Mouse (Mus musculus): ENCODE data around the gene Adcy7. TPM values are rescaled to one million over a fixed set of nuclear protein-coding genes. Genes with fewer than 3 reads are reported as not detected.
A peak's percentile ranks its signal among the peaks of the same experiment; 100 is the strongest.

Gene Adcy7
- polyA plus RNA-seq, 1 experiment from 2014 or later, result 3.8 TPM

DNA sequence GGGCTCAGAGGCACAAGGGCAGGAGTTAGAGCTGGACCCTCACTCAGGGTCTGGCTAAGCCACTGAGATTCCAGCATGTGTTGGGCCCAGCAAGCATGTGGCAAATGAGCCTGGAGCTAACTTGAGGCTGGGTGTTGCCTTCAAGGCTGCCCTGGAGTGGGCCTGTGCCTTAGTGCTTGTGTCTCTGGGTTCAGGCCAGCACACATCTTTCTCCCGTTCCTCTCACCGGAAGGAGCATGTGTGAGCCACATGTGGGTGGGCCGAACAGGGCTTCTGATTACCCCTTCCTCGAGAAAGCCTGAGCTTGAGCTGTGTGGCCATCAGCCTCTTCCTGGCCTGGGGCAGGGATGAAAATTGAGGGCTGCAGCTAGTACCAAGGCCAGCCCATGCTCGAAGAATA lies 45.1 kb downstream of the Adcy7 start:
- H3K4me1 ChIP-seq (replicated peaks), result peaks cover 16% of the 10 kb centered on the region
- no peak overlapping the region for H3K4me3 ChIP-seq
- WGBS, result 73% methylated on average over 5 of the region's 5 CpGs
- H3K9ac ChIP-seq, result no peak overlapping the region
- H3K27ac ChIP-seq (ENCODE audit: poor library complexity, severe bottlenecking), result no peak overlapping the region
- no peaks in the 10 kb centered on the region for H3K36me3 ChIP-seq
- no peaks in the 10 kb centered on the region for H3K9me3 ChIP-seq (replicated peaks)
- H3K27me3 ChIP-seq (replicated peaks), result peaks cover 15% of the 10 kb centered on the region
- no peak overlapping the region for H3K4me2 ChIP-seq
- no peak for ATAC-seq (ENCODE audit: insufficient number of reproducible peaks, low FRiP score)

DNA sequence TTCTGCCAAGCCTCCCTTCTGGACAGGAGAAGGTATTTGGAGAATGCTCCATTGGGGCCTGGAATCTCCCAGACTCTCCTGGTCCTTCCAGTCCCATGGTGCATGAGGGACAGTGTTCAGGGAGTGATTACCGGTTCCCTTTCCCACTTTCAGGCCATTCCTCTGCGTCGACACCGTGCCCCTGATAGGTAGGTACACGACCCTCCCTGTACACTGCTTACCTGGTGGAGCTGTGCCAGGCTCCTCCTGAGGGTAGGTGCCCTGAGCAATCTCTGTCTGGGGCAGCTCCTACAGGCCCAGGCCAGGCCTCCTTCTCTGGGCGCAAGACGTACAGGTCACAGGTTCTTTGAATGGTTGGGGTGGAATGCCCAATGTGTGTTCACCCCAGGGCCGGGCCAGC lies 45.9 kb downstream of the Adcy7 start:
- WGBS, result 77% methylated on average over 8 of the region's 8 CpGs

DNA sequence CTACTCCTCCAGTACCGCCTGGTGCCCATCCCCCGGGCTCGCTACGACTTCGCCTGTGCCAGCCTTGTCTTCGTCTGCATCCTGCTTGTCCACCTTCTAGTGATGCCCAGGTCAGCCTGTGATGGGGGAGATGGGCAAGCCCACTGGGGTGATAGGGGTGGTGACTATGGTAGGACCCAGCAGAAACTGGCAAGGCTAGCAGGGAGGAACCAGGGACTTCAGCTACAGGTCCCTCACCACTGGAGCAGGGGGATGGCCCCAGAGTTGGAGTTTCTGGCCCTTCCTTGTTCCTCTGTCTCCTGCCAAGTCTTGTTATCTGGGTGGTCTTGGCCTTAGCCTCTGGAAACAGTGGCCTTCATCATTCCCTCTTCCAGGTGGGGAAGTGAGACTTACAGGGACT lies 47.9 kb downstream of the Adcy7 start:
- 85% methylated on average over 6 of the region's 6 CpGs for WGBS
- H3K4me2 ChIP-seq, result no peak overlapping the region
- no peak for ATAC-seq (ENCODE audit: insufficient number of reproducible peaks, low FRiP score)

More for the DNA sequence above, 45.9 kb downstream of the Adcy7 start:
- Histone ChIP-seq H3K4me1 (replicated peaks) (peaks cover 14% of the 10 kb centered on the region), H3K9me3 (replicated peaks) (no peaks in the 10 kb centered on the region), H3K4me2 (no peak overlapping the region), H3K27ac (ENCODE audit: poor library complexity, severe bottlenecking) (no peak overlapping the region), H3K27me3 (replicated peaks) (peaks cover 9% of the 10 kb centered on the region; the same call in 1 of the 2 replicates), H3K4me3 (no peak overlapping the region), H3K36me3 (no peaks in the 10 kb centered on the region), H3K9ac (no peak overlapping the region)
- ATAC-seq (ENCODE audit: insufficient number of reproducible peaks, low FRiP score), result no peak

DNA sequence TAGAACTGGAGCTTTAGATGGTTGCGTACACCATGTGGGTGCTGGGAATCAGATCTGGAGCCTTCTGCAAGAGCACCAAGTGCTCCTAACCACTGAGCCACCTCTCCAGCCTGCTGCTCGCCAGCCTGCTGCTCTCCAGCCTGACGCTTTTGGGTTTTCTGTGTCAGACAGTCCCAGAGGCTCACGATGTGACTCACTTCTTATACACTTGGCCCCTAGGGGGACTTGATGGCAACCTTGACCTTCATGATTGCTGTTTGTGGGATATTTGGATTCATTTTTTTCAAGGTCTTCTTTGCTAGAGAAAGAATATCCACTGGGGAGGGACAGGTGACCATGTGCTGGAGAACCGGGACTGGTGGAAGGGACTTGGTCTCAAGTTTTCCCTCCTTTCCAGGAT lies 49.2 kb downstream of the Adcy7 start:
- Histone ChIP-seq H3K4me2 (no peak overlapping the region), H3K27me3 (replicated peaks) (no peaks in the 10 kb centered on the region), H3K9me3 (replicated peaks) (no peaks in the 10 kb centered on the region), H3K4me1 (replicated peaks) (peaks cover 19% of the 10 kb centered on the region), H3K9ac (no peak overlapping the region), H3K4me3 (no peak overlapping the region), H3K36me3 (peaks cover 22% of the 10 kb centered on the region), H3K27ac (ENCODE audit: poor library complexity, severe bottlenecking) (no peak overlapping the region)
- ATAC-seq (ENCODE audit: insufficient number of reproducible peaks, low FRiP score), result no peak
- 86% methylated on average over 5 of the region's 5 CpGs for WGBS

More for the DNA sequence above, 47.9 kb downstream of the Adcy7 start:
- H3K9me3 ChIP-seq (replicated peaks), result no peaks in the 10 kb centered on the region
- H3K27ac ChIP-seq (ENCODE audit: poor library complexity, severe bottlenecking), result no peak overlapping the region
- H3K9ac ChIP-seq, result no peak overlapping the region
- peaks cover 18% of the 10 kb centered on the region for H3K4me1 ChIP-seq (replicated peaks)
- no peaks in the 10 kb centered on the region; the same call in 1 of the 2 replicates for H3K27me3 ChIP-seq (replicated peaks)
- no peak overlapping the region for H3K4me3 ChIP-seq
- peaks cover 10% of the 10 kb centered on the region for H3K36me3 ChIP-seq

DNA sequence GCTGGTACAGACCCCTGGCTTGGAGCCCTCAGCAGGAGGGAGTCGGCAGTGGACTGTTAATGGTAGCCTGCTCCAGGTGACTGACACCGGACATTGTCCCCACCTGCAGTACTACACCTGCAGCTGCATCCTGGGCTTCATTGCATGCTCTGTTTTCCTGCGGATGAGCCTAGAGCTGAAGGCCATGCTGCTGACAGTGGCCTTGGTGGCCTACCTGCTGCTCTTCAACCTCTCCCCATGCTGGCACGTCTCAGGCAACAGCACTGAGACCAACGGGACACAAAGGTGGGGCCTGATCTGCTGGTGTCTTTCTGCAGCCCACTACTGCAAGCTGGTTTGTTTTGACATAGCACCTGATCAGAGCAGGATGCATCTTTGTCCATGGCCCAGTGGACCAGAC lies 51.3 kb downstream of the Adcy7 start:
- Histone ChIP-seq H3K27ac (ENCODE audit: poor library complexity, severe bottlenecking) (no peak overlapping the region), H3K36me3 (peaks cover 39% of the 10 kb centered on the region)
- 87% methylated on average over 5 of the region's 5 CpGs for WGBS

DNA sequence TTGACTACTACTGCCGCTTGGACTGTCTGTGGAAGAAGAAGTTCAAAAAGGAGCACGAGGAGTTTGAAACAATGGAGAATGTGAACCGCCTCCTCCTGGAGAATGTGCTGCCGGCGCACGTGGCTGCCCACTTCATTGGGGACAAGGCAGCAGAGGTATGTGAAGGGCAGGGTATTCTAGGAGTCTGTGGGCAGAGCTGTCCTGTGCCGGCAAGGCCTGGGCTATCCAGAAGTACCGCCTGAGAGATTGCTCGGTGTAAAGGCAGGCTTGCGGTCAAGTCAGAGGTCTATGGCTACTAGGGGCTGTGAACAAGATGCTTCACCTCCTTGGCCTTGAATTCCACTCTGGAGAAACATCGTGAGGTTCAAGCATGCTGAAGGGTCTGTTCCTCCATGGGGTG lies 52.6 kb downstream of the Adcy7 start:
- 84% methylated on average over 11 of the region's 11 CpGs for WGBS
- H3K27ac ChIP-seq (ENCODE audit: poor library complexity, severe bottlenecking), result no peak overlapping the region
- H3K4me2 ChIP-seq, result no peak overlapping the region
- H3K9ac ChIP-seq, result no peak overlapping the region
- peaks cover 48% of the 10 kb centered on the region for H3K36me3 ChIP-seq
- H3K27me3 ChIP-seq (replicated peaks), result no peaks in the 10 kb centered on the region
- no peak overlapping the region for H3K4me3 ChIP-seq
- ATAC-seq (ENCODE audit: insufficient number of reproducible peaks, low FRiP score), result no peak
- H3K9me3 ChIP-seq (replicated peaks), result no peaks in the 10 kb centered on the region
- H3K4me1 ChIP-seq (replicated peaks), result peaks cover 10% of the 10 kb centered on the region

More for the DNA sequence above, 51.3 kb downstream of the Adcy7 start:
- Histone ChIP-seq H3K4me1 (replicated peaks) (peaks cover 10% of the 10 kb centered on the region), H3K9ac (no peak overlapping the region), H3K4me3 (no peak overlapping the region), H3K4me2 (no peak overlapping the region), H3K9me3 (replicated peaks) (no peaks in the 10 kb centered on the region), H3K27me3 (replicated peaks) (no peaks in the 10 kb centered on the region)
- no peak for ATAC-seq (ENCODE audit: insufficient number of reproducible peaks, low FRiP score)

DNA sequence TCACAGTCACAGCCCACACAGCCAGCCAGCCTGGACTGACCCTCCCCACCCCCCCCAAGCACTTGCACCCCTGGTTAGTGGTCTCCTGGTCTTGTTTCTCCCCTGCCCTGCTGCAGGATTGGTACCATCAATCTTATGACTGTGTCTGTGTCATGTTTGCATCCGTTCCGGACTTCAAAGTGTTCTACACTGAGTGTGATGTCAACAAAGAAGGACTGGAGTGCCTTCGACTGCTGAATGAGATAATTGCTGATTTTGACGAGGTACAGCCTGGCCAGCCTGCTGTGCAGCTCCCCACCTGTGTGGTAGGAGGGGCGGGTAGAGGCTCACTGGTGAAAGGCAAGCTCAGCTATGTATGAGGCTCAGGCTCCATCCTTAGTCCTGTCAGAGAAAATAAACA lies 53.0 kb downstream of the Adcy7 start:
- H3K27me3 ChIP-seq (replicated peaks), result no peaks in the 10 kb centered on the region
- H3K4me2 ChIP-seq, result no peak overlapping the region
- H3K9ac ChIP-seq, result no peak overlapping the region
- 48% methylated on average over 5 of the region's 5 CpGs for WGBS
- H3K27ac ChIP-seq (ENCODE audit: poor library complexity, severe bottlenecking), result no peak overlapping the region
- no peak overlapping the region for H3K4me3 ChIP-seq
- H3K4me1 ChIP-seq (replicated peaks), result peaks cover 10% of the 10 kb centered on the region
- ATAC-seq (ENCODE audit: insufficient number of reproducible peaks, low FRiP score), result no peak
- H3K9me3 ChIP-seq (replicated peaks), result no peaks in the 10 kb centered on the region
- H3K36me3 ChIP-seq, result peaks cover 53% of the 10 kb centered on the region

DNA sequence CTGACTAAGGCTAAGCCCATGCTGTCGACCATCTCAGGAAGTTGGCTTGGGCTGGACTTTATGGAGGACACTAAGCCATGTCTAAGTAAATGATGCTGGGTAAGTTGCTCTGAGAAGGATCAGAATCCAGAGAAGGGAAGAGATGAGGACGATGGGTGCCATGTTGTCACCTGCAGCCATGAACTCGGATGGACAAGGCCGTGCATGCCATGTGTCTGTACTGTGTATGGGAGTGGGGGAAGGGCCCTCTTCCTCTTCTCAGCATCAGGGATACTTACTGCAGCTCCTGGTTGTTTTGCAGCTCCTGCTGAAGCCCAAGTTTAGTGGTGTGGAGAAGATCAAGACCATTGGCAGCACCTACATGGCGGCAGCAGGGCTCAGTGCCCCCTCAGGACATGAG lies 53.6 kb downstream of the Adcy7 start:
- Histone ChIP-seq H3K4me1 (replicated peaks) (peaks cover 10% of the 10 kb centered on the region), H3K36me3 (peaks cover 56% of the 10 kb centered on the region), H3K9me3 (replicated peaks) (no peaks in the 10 kb centered on the region), H3K4me2 (no peak overlapping the region), H3K27me3 (replicated peaks) (no peaks in the 10 kb centered on the region), H3K4me3 (no peak overlapping the region), H3K9ac (no peak overlapping the region), H3K27ac (ENCODE audit: poor library complexity, severe bottlenecking) (no peak overlapping the region)
- WGBS, result 90% methylated on average over 5 of the region's 5 CpGs
- ATAC-seq (ENCODE audit: insufficient number of reproducible peaks, low FRiP score), result no peak

DNA sequence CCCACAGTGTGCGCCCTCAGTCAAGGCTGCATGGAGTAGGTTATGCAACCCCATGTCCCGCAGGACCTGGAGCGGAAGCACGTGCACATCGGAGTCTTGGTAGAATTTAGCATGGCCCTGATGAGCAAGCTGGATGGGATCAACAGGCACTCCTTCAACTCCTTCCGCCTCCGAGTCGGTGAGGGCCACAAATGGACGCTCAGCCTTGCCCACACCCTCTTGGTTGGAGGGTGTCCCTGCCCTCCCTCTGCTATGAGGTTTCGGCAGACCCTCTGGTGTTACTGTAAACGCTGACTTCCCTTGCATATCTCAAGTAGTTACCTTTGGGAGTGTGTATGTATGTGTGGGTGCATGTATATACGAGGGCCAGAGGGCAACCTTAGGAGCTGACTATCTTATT lies 54.1 kb downstream of the Adcy7 start:
- H3K27ac ChIP-seq (ENCODE audit: poor library complexity, severe bottlenecking), result no peak overlapping the region
- H3K4me3 ChIP-seq, result no peak overlapping the region
- peaks cover 10% of the 10 kb centered on the region for H3K4me1 ChIP-seq (replicated peaks)
- no peak overlapping the region for H3K9ac ChIP-seq
- H3K27me3 ChIP-seq (replicated peaks), result no peaks in the 10 kb centered on the region
- H3K36me3 ChIP-seq, result peaks cover 60% of the 10 kb centered on the region
- WGBS, result 93% methylated on average over 12 of the region's 12 CpGs
- no peak overlapping the region for H3K4me2 ChIP-seq
- ATAC-seq (ENCODE audit: insufficient number of reproducible peaks, low FRiP score), result no peak
- H3K9me3 ChIP-seq (replicated peaks), result no peaks in the 10 kb centered on the region

DNA sequence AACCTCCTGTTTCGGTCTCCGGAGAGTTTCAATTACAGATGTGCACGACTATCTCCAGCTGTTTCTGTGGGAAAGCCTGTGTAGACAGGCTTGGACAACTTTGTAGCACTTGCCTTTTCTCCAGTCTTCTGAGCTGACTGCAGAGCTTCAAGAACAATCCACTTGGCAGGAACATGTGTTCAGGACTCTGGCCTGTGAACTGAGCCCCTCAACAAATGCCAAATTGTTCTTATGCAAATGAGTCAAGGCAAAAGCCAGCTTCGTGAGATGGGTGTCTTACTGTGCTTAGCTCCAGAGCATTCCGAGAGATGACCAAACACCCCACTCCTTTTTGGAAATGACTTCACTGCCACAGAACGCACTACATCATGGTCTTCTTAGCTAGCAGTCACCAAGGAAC lies 56.5 kb downstream of the Adcy7 start:
- peaks cover 82% of the 10 kb centered on the region for H3K36me3 ChIP-seq
- H3K4me3 ChIP-seq, result no peak overlapping the region
- H3K27me3 ChIP-seq (replicated peaks), result no peaks in the 10 kb centered on the region
- H3K27ac ChIP-seq (ENCODE audit: poor library complexity, severe bottlenecking), result no peak overlapping the region
- no peak for ATAC-seq (ENCODE audit: insufficient number of reproducible peaks, low FRiP score)
- H3K4me2 ChIP-seq, result no peak overlapping the region
- H3K9me3 ChIP-seq (replicated peaks), result no peaks in the 10 kb centered on the region
- WGBS, result 86% methylated on average over 6 of the region's 6 CpGs
- H3K9ac ChIP-seq, result no peak overlapping the region
- peaks cover 18% of the 10 kb centered on the region for H3K4me1 ChIP-seq (replicated peaks)

DNA sequence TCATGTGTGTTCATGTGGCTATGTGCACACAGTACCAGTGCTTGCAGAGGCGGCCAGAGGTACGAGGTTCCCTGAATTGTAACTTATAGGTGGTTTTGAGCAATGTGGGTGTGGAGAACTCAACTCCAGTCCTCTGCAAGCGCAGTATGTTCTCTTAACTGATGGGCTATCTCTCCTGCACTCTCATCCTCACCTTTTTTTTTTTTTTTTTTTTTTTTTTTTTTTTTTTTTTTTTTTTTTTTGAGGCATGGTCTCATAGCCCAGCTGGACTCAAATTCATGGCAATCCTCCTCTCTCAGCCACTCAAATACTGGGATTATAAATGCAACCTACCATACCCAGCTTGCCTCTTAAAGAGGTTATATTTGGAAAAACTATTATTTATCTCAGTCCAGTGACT lies 58.6 kb downstream of the Adcy7 start:
- peaks cover 25% of the 10 kb centered on the region for H3K4me1 ChIP-seq (replicated peaks)
- H3K27me3 ChIP-seq (replicated peaks), result no peaks in the 10 kb centered on the region
- no peaks in the 10 kb centered on the region for H3K9me3 ChIP-seq (replicated peaks)
- H3K9ac ChIP-seq, result no peak overlapping the region
- no peak overlapping the region for H3K27ac ChIP-seq (ENCODE audit: poor library complexity, severe bottlenecking)
- H3K36me3 ChIP-seq, result peaks cover 84% of the 10 kb centered on the region
- H3K4me2 ChIP-seq, result no peak overlapping the region
- no peak for ATAC-seq (ENCODE audit: insufficient number of reproducible peaks, low FRiP score)
- H3K4me3 ChIP-seq, result no peak overlapping the region
- WGBS, result 90% methylated on average over 3 of the region's 3 CpGs

DNA sequence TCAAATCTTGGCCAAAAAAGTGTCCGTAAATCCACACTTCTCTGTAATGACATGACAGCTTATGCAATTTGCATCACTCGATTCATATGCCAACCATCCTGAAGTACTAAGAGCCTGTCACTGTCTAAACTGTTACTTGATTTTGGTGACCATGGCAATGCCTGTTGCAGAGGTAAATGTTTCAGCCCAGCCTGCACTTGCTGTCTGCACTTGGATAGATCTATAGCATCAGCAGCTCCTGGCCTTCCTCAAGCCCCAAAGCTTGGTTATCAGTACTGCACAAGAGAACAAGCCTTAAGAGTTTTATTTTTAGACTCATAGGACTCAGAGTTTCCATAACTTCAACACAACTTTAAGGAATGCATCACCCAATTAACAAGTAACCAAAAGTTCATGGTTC lies 62.2 kb downstream of the Adcy7 start:
- H3K9ac ChIP-seq, result no peak overlapping the region
- H3K9me3 ChIP-seq (replicated peaks), result no peaks in the 10 kb centered on the region
- H3K4me1 ChIP-seq (replicated peaks), result peaks cover 31% of the 10 kb centered on the region
- H3K27me3 ChIP-seq (replicated peaks), result no peaks in the 10 kb centered on the region
- WGBS, result 47% methylated on average over 2 of the region's 2 CpGs
- peaks cover 80% of the 10 kb centered on the region for H3K36me3 ChIP-seq
- H3K4me2 ChIP-seq, result no peak overlapping the region
- H3K27ac ChIP-seq (ENCODE audit: poor library complexity, severe bottlenecking), result peak overlapping the region; percentile 90
- H3K4me3 ChIP-seq, result no peak overlapping the region
- ATAC-seq (ENCODE audit: insufficient number of reproducible peaks, low FRiP score), result peak; percentile 76
